Mouse (Mus musculus) lung, postnatal 0 days (tissue): ENCODE data around the gene Pax6.

Experiments
- CTCF ChIP-seq: IDR thresholded peaks from 2 replicates; pipeline ENCODE4 v1.5.1; 2016; ENCODE audit warnings: antibody characterized with exemption, mild to moderate bottlenecking
- EP300 ChIP-seq: IDR thresholded peaks from 2 replicates; pipeline ENCODE4 v1.6.1; 2016; ENCODE audit warnings: antibody characterized with exemption, mild to moderate bottlenecking, control low read depth

DNA sequence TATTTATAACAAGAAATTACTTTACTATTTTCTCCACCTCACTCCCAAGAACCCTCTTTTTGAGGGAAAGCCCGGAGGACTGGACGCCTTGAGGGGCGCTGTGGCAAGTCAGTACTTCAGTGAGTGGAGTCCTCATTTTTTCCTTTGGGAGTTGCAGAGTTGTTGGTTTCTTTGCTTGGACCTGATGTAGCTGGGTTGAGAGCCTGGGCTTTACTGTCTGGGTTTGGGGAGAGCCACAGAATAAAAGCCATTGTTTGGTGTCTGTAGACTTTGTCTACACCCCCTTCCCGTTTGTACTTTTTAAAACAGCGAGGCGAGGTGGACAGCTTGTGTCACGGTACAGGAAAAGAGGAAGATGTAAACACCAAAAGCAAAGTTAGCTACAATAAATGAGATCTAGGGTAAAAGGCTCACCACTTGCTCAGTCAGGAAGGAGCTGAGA lies 10.2 kb downstream of the Pax6 start:
- no peak for TF ChIP-seq CTCF
- TF ChIP-seq EP300 = no peak
